Mouse (Mus musculus) cortical plate, adult 2 months (tissue): ENCODE results near the gene Tspan18.

Experiments used
- CTCF ChIP-seq: fragments of 200-500 bp; IDR thresholded peaks from 2 replicates; pipeline ENCODE4 v1.5.1; 2011; ENCODE audit warnings: mild to moderate bottlenecking, control low read depth, low read length; ENCODE audit not compliant: insufficient read depth; ENCODE audit errors: extremely low read depth
- POLR2A ChIP-seq: fragments of 200-500 bp; IDR thresholded peaks from 2 replicates; pipeline ENCODE4 v1.6.1; 2011; ENCODE audit warnings: mild to moderate bottlenecking, low read length, control low read depth; ENCODE audit not compliant: insufficient read depth; ENCODE audit errors: extremely low read depth

DNA sequence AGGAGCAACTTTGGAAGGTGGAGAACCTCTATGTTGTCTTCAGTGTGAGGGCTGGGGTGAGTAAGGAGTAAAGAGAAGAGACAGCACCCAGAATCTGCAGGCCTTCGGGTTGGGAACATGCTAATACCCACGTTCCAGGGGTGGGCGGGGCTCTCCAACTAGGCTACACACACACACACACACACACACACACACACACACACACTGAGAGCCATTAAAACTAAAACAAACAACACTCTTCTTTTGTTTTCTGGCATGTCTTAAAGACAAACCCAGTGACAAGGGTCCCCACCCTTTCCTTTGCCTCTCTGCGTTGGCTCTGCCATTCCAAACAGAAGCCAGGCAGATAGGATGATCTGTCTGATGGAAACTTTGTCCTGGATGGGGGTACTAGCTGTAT is 2.0 kb downstream of the Tspan18 start:
- TF ChIP-seq CTCF (no peak), POLR2A (no peak)
